Mouse (Mus musculus) hindbrain, embryonic 10.5 days (tissue): ENCODE measurements at regions not wholly inside any gene's neighbourhood (a gene's known extent, or its start where the extent isn't known, plus 50 kb on each side); places are given as distances from the start of the nearest gene placed in this dataset.

Experiments used
- DNase-seq: peaks from one replicate; pipeline ENCODE4 v3.0.0-alpha.2; 2017; ENCODE audit warnings: low spot score
- H3K27ac ChIP-seq: fragments of 300-500 bp; sonication (generic); 2 replicates; pipeline ENCODE4 v1.5.1; 2016; ENCODE audit warnings: mild to moderate bottlenecking, moderate library complexity
- H3K27me3 ChIP-seq: fragments of 300-500 bp; sonication (generic); 2 replicates; pipeline ENCODE4 v1.6.1; 2016; ENCODE audit warnings: mild to moderate bottlenecking; ENCODE audit not compliant: poor library complexity, insufficient read depth, severe bottlenecking
- H3K36me3 ChIP-seq: fragments of 300-500 bp; sonication (generic); 2 replicates; pipeline ENCODE4 v1.6.1; 2016; ENCODE audit warnings: mild to moderate bottlenecking, moderate library complexity
- H3K4me1 ChIP-seq: fragments of 300-500 bp; sonication (generic); replicated peaks from 2 replicates; pipeline ENCODE4 v1.6.1; 2016; ENCODE audit warnings: mild to moderate bottlenecking
- H3K4me3 ChIP-seq: fragments of 300-500 bp; sonication (generic); 2 replicates; pipeline ENCODE4 v1.5.1; 2016; ENCODE audit warnings: mild to moderate bottlenecking, moderate library complexity
- H3K9me3 ChIP-seq: fragments of 300-500 bp; sonication (generic); 2 replicates; pipeline ENCODE4 v1.6.1; 2016; ENCODE audit warnings: mild to moderate bottlenecking, moderate library complexity
- WGBS: fragments of 180-500 bp; shearing (Covaris S2); methylation state at CpG from one replicate; pipeline ENCODE4 v1.1.7; 2016; 5-methylcytosine and 5-hydroxymethylcytosine counted together

DNA sequence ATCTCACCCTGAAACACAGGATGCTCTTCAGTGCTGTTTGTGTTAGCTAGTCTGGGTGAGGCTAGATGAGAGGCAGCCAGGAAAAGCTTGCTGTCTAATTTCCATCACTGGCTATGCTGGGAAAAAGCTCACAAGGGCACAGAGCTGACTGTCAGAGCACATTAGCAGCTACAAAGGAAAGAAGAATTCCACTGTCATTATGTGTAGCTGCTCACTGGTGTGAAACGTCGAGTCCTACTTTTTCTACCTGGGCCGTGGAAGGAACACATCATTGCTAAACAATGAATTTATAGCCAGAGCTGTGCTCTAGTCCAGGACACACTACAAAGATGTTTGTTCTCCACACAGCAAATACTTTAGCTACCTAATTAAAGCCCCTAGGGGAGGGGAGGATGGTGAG lies 61.8 kb upstream of the Ofcc1 start:
- Histone ChIP-seq H3K4me1 (no peaks in the 10 kb centered on the region), H3K27ac (no peak overlapping the region), H3K9me3 (no peaks in the 10 kb centered on the region), H3K27me3 (no peaks in the 10 kb centered on the region), H3K4me3 (no peak overlapping the region), H3K36me3 (no peaks in the 10 kb centered on the region)
- WGBS = 68% methylated on average over 3 of the region's 3 CpGs
- no peak for DNase-seq

DNA sequence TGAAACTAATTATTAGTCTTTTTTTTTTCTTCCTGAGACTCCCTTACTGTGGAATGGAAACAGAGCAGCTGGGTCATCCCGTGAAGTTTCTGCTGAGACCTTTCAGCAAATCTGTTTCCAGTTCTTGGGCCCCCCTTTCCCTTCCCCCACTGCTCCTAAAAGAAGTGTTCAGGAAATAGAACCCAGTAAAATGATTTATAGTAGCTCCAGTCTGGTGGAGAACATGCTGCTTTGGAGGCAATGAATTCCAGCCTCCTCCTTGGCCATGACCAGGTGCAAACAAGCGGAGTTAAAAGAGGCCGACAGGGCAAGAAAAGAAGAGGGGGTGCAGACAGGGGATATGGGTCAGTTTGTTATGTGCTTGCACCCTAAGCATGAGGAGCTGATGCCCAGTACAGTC lies 56.6 kb upstream of the Ofcc1 start:
- H3K9me3 ChIP-seq = no peaks in the 10 kb centered on the region
- no peaks in the 10 kb centered on the region for H3K27me3 ChIP-seq
- 74% methylated on average over 3 of the region's 3 CpGs for WGBS
- no peak overlapping the region for H3K27ac ChIP-seq
- no peak overlapping the region for H3K4me3 ChIP-seq
- no peaks in the 10 kb centered on the region for H3K4me1 ChIP-seq
- no peak for DNase-seq
- H3K36me3 ChIP-seq = no peaks in the 10 kb centered on the region

DNA sequence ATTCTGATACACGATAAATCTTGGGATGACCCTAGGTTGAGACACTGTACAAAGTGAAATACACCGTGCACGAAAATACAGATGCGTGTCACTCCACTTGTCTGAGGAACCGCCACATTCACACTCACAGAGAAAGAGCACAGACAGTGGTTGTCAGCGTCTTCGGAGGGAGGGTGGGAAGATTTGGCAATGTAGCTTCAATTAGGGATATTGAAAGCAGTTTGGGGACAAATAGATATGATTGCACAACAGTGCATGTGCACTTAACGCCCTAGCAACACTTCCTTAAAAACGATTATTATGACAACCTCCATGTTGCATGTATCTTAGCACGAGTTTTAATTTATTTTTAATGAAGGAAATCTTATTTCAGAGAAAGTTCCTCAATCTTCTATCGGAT lies 51.8 kb upstream of the Ofcc1 start:
- Histone ChIP-seq H3K4me3 (no peak overlapping the region), H3K9me3 (no peaks in the 10 kb centered on the region), H3K27me3 (no peaks in the 10 kb centered on the region), H3K4me1 (no peaks in the 10 kb centered on the region), H3K36me3 (no peaks in the 10 kb centered on the region), H3K27ac (no peak overlapping the region)
- no peak for DNase-seq
- 93% methylated on average over 11 of the region's 11 CpGs for WGBS
